ENCODE assay signal across 14 mouse cellular contexts in genomic region chr12:104591571-104591970, GRCm38 (mm10).
DNase-seq lines count a peak whose midpoint lies in the region; TF ChIP-seq lines count a peak whose summit lies in the region.
"Had no signal": no experiment of that assay in that cellular context is flagged by ENCODE, and none has a peak within 500 bp of the region (broad histone marks: within the 10 kb centered on the region; RNA-seq: fewer than 3 reads in every experiment).

No protein-coding gene starts in this region.

- intact Hi-C loops in left cerebral cortex, postnatal 4 days (cut with DNase I): no loop called here

- no peak for TF ChIP-seq POLR2A in brain, embryonic 14.5 days (IDR thresholded peaks at IDR 0.05; ENCODE audit: borderline replicate concordance, extremely low read depth, insufficient read depth, insufficient read length, poor library complexity, severe bottlenecking)

- no peak for TF ChIP-seq CTCF in brain, embryonic 14.5 days (IDR thresholded peaks at IDR 0.05; ENCODE audit: borderline replicate concordance, extremely low read depth, insufficient read depth, insufficient read length)

- DNase-seq in cerebellum, postnatal 10 days: peak; percentile 71 to 75
- no peak for DNase-seq in cerebellum, adult 11-12 months
- DNase-seq in left cerebral cortex, postnatal 4 days: peak; percentile 23
- no peak for DNase-seq in left cerebral cortex, adult 11 months (ENCODE audit: low spot score)
- peak; percentile 62 for DNase-seq in brain, embryonic 14.5 days (ENCODE audit: low read depth)
- DNase-seq: adrenal gland, adult 2 months; adrenal gland, postnatal 10 days; adrenal gland, postnatal 25 days; B cell, adult 2 months; cerebellum, adult 18-20 months; cerebellum, adult 8-10 months; cerebellum, adult 9-11 months; cerebellum, postnatal 25 days; forebrain, postnatal 0 days had no signal

Comparison
In these comparisons a context has a peak if more than half of its experiments do, and no peak if none do; other contexts are left out.
1. DNase-seq: peak in cerebellum, postnatal 10 days (2 of 2), left cerebral cortex, postnatal 4 days (single experiment) and brain, embryonic 14.5 days (single experiment); none in cerebellum, adult 11-12 months (single experiment) and left cerebral cortex, adult 11 months (single experiment).